Mouse (Mus musculus): ENCODE data around the gene Spef1. TPM values are rescaled to one million over a fixed set of nuclear protein-coding genes. Genes with fewer than 3 reads are reported as not detected.

Gene Spef1
- polyA plus RNA-seq, 1 experiment: 8.2 TPM

DNA sequence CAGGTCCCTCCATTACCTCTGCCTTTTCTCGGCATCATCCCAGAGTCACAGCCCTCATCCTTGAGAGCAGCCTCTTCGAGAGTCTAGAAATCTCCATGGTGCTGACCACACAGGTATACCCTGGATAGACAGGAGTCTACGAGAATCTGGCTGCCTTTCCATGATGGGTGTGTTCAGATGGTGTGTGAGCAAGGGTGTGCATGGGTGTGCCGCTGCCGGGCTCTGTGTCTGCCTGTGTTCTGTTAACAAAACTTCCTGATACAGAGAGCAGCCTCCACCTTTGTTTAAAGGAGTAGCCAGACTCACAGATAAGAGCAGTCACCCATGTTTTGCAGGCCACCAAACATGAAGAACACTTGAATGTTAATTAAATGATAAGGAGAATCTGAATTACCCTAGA lies 57.2 kb downstream of the Spef1 start:
- no peak for TF ChIP-seq POLR2A (IDR thresholded peaks at IDR 0.05; ENCODE audit: low read depth, low read length)
- no peak for TF ChIP-seq CTCF (IDR thresholded peaks at IDR 0.05; ENCODE audit: extremely low read depth, insufficient read length, insufficient replicate concordance, low read depth, low read length)
- Histone ChIP-seq H3K27me3 (ENCODE audit: control insufficient read depth, insufficient read depth, low read length) (no peaks in the 10 kb centered on the region), H3K4me1 (ENCODE audit: control insufficient read depth, insufficient read depth, insufficient read length, low read length) (peaks cover 10% of the 10 kb centered on the region), H3K36me3 (ENCODE audit: control insufficient read depth, insufficient read depth, low read length) (no peaks in the 10 kb centered on the region), H3K4me3 (ENCODE audit: low read depth, low read length) (no peak overlapping the region), H3K27ac (ENCODE audit: insufficient read depth, low read depth, low read length) (no peak overlapping the region; the same call in 1 of the 2 replicates)
- 33% methylated on average over 5 of the region's 5 CpGs for WGBS

DNA sequence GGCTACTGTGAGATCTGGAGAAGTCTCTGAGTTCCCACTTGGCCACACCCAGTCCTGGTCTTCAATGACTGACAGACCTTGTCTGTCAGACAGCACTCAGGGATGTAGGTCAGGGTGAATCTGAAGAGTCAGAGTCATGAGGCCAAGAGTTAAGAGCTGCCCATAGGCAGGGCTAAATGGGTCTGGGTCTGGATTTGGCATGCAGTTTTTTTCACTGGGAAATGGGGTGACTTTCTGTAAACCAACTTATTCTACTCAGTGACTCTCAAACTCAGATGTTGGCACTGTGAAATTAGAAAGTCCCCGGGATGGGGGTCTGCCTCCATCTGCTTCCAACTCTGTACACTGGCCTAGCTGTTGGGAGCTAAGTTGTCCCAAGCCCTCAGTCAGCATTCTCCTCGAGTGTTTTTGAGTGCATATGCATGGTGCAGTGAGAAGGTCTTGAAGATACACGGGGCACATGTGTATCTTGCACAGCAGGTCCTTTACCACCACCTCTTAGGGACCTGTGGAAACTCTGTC lies 58.4 kb downstream of the Spef1 start:
- Histone ChIP-seq H3K36me3 (ENCODE audit: control insufficient read depth, insufficient read depth, low read length) (no peaks in the 10 kb centered on the region), H3K27me3 (ENCODE audit: control insufficient read depth, insufficient read depth, low read length) (no peaks in the 10 kb centered on the region), H3K4me3 (ENCODE audit: low read depth, low read length) (no peak overlapping the region), H3K27ac (ENCODE audit: insufficient read depth, low read depth, low read length) (no peak overlapping the region), H3K4me1 (ENCODE audit: control insufficient read depth, insufficient read depth, insufficient read length, low read length) (peaks cover 10% of the 10 kb centered on the region)
- 71% methylated on average over 3 of the region's 3 CpGs for WGBS
- TF ChIP-seq CTCF (IDR thresholded peaks at IDR 0.05; ENCODE audit: extremely low read depth, insufficient read length, insufficient replicate concordance, low read depth, low read length) (no peak), POLR2A (IDR thresholded peaks at IDR 0.05; ENCODE audit: low read depth, low read length) (no peak)

GRCm38 (mm10) chr2:131128211-131128610 lies 58.9 kb downstream of the Spef1 start:
- H3K27ac ChIP-seq (ENCODE audit: insufficient read depth, low read depth, low read length): no peak overlapping the region

DNA sequence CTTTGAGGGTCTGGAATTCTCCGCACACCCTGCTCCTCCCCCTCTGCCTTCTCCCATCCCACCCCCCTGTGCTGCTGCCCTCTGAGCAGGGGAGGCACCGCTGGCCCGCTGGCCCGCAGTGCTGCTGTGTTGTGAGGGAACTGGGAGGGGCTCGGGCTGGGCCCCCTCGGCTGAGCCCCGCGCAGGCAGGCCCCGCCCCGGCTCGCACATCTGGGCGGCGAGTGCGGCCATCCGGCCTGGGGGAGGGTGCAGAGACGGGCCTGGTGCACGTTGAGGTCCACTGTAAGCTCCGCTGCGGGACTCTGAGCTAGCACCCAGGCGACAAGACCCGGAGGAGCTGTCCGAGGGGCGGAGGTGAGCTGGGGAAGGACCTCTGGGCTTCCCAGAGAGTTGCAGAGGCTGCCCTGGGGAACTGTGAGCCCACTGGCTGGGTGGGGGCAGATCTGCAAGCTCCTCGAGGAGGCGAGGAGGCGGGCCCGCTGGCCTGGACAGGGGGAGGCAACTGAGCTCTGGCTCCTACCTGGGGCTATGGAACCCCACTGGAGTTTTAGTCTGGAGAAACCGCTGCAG lies 59.8 kb downstream of the Spef1 start, which contains the start of gene Hspa12b:
TSS of gene Hspa12b (plus strand) at position 120 of the 570 bp plus-strand sequence.
- no peaks in the 10 kb centered on the region for H3K27me3 ChIP-seq (ENCODE audit: control insufficient read depth, insufficient read depth, low read length)
- H3K27ac ChIP-seq (ENCODE audit: insufficient read depth, low read depth, low read length): no peak within 1 kb of the TSS
- H3K36me3 ChIP-seq (ENCODE audit: control insufficient read depth, insufficient read depth, low read length): no peaks in the 10 kb centered on the region
- TF ChIP-seq CTCF (IDR thresholded peaks at IDR 0.05; ENCODE audit: extremely low read depth, insufficient read length, insufficient replicate concordance, low read depth, low read length) (no peak), POLR2A (IDR thresholded peaks at IDR 0.05; ENCODE audit: low read depth, low read length) (no peak)
- peaks cover 10% of the 10 kb centered on the region for H3K4me1 ChIP-seq (ENCODE audit: control insufficient read depth, insufficient read depth, insufficient read length, low read length)
- peak within 1 kb of the TSS; percentile 59 for H3K4me3 ChIP-seq (ENCODE audit: low read depth, low read length)
- whole genome bisulfite sequencing: 9% methylated on average over 28 of the region's 28 CpGs

More at GRCm38 (mm10) chr2:131128211-131128610, 58.9 kb downstream of the Spef1 start:
- H3K4me1 ChIP-seq (ENCODE audit: control insufficient read depth, insufficient read depth, insufficient read length, low read length): peaks cover 10% of the 10 kb centered on the region
- WGBS: 80% methylated on average over 5 of the region's 5 CpGs
- H3K36me3 ChIP-seq (ENCODE audit: control insufficient read depth, insufficient read depth, low read length): no peaks in the 10 kb centered on the region
- TF ChIP-seq POLR2A (IDR thresholded peaks at IDR 0.05; ENCODE audit: low read depth, low read length): no peak
- no peak for TF ChIP-seq CTCF (IDR thresholded peaks at IDR 0.05; ENCODE audit: extremely low read depth, insufficient read length, insufficient replicate concordance, low read depth, low read length)
- no peaks in the 10 kb centered on the region for H3K27me3 ChIP-seq (ENCODE audit: control insufficient read depth, insufficient read depth, low read length)
- H3K4me3 ChIP-seq (ENCODE audit: low read depth, low read length): peak overlapping the region; percentile 10; the same call in 1 of the 2 replicates

GRCm38 (mm10) chr2:131125964-131126815 lies 60.9 kb downstream of the Spef1 start:
- 80% methylated on average over 9 of the region's 9 CpGs for WGBS
- no peaks in the 10 kb centered on the region for H3K27me3 ChIP-seq (ENCODE audit: control insufficient read depth, insufficient read depth, low read length)
- H3K4me1 ChIP-seq (ENCODE audit: control insufficient read depth, insufficient read depth, insufficient read length, low read length): peaks cover 10% of the 10 kb centered on the region
- H3K4me3 ChIP-seq (ENCODE audit: low read depth, low read length): no peak overlapping the region
- H3K36me3 ChIP-seq (ENCODE audit: control insufficient read depth, insufficient read depth, low read length): no peaks in the 10 kb centered on the region
- TF ChIP-seq POLR2A (IDR thresholded peaks at IDR 0.05; ENCODE audit: low read depth, low read length) (no peak), CTCF (IDR thresholded peaks at IDR 0.05; ENCODE audit: extremely low read depth, insufficient read length, insufficient replicate concordance, low read depth, low read length) (no peak)
- H3K27ac ChIP-seq (ENCODE audit: insufficient read depth, low read depth, low read length): no peak overlapping the region

DNA sequence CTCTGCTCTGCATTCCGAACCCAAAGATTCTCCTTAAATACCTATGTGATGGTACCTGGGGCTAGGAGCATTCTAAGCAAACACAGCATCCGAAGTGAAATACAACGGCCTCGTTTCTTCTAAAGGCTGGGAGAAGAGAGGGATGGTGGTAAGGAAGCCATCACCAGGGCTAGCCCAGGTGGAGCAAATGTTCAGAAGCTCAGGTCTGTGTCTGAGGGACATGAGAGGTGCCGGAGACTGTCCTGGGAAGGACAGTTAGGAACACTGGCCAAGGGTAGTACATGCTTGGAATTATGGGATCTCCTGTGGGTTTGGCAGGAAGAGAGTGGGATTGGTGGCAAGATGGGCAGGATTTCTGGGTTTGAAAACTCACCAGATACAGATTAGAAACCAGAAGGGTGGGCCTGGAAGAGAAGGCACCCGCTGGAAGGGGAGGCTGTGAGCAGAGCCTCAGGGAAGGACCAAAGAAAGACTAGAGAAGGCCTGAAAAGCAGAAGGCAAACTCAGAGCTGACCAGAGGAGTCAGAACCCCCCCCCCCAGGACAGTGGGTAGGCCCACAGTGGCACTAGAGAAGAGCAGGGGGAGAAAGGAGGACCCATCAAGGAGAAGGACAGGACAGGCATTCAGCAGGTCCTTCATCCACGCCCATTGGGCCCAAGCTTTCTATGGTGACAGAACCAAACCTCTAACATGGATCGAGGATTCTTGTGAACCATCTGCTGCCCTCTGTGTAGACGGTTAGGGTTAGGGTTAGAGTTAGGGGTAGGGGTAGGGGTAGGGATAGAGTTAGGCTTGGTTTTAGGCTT lies 61.7 kb downstream of the Spef1 start:
- H3K27ac ChIP-seq (ENCODE audit: insufficient read depth, low read depth, low read length): no peak overlapping the region
- 93% methylated on average over 9 of the region's 9 CpGs for WGBS
- H3K27me3 ChIP-seq (ENCODE audit: control insufficient read depth, insufficient read depth, low read length): no peaks in the 10 kb centered on the region
- no peaks in the 10 kb centered on the region for H3K36me3 ChIP-seq (ENCODE audit: control insufficient read depth, insufficient read depth, low read length)
- no peak overlapping the region for H3K4me3 ChIP-seq (ENCODE audit: low read depth, low read length)
- peaks cover 10% of the 10 kb centered on the region for H3K4me1 ChIP-seq (ENCODE audit: control insufficient read depth, insufficient read depth, insufficient read length, low read length)
- TF ChIP-seq CTCF (IDR thresholded peaks at IDR 0.05; ENCODE audit: extremely low read depth, insufficient read length, insufficient replicate concordance, low read depth, low read length) (no peak), POLR2A (IDR thresholded peaks at IDR 0.05; ENCODE audit: low read depth, low read length) (no peak)

Measured in small intestine, adult 2 months (tissue).